Mouse (Mus musculus) gastrocnemius, adult 18-20 months (tissue): ENCODE measurements around the gene Srp68. TPM values are rescaled to one million over a fixed set of nuclear protein-coding genes. Genes with fewer than 3 reads are reported as not detected.

Experiments used
- DNase-seq: peaks from one replicate; pipeline ENCODE4 v3.0.0; 2021; ENCODE audit warnings: low spot score
- total RNA-seq, 2 experiments: library from RNA; stranded (reverse); gene quantifications; 2 replicates each; pipeline ENCODE4 v1.2.3; 2021

The Srp68 gene
- total RNA-seq, 2 experiments from 2014 or later: 82.5 to 88.8 TPM

GRCm38 (mm10) chr11:116209257-116209656, 64.8 kb downstream of the Srp68 start:
- DNase-seq: no peak

DNA sequence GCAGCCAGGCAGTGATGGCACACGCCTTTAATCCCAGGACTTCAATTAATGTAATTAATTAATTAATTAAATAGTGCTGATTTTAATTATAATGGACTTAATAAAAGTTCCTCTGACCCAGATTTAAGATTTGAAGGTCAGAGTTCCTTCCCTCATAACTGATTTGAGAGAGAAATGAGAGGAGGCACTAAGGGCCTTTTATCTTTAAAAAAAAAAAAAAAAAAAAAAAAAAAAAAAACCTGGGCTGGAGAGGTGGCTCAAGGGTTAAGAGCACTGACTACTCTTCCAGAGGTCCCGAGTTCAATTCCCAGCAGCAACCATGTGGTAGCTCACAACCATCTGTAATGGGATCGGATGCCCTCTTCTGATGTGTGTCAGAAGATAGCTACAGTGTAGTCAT, 65.4 kb downstream of the Srp68 start:
- DNase-seq: no peak

- no peak for DNase-seq
Observed at GRCm38 (mm10) chr11:116206678-116207077, 67.3 kb downstream of the Srp68 start.

DNA sequence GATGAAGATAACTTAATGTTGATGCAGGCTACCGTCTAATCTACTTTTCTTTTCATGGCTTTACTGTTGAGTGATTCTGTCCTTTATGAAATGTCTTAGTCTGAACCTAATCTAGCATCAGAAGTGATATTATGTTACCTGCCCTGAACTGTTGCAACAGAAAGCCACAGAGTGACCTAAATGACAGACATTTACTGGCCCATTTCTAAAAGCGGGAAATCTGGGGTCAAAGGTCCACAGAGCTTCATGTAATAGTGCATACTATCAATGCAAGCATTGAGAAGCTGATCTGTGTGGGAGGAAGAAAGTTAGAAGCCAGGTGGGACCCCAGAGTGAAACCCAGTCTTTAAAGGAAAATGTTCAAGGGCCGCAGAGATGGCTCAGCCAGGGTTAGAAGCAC, 70.9 kb downstream of the Srp68 start:
- no peak for DNase-seq

DNA sequence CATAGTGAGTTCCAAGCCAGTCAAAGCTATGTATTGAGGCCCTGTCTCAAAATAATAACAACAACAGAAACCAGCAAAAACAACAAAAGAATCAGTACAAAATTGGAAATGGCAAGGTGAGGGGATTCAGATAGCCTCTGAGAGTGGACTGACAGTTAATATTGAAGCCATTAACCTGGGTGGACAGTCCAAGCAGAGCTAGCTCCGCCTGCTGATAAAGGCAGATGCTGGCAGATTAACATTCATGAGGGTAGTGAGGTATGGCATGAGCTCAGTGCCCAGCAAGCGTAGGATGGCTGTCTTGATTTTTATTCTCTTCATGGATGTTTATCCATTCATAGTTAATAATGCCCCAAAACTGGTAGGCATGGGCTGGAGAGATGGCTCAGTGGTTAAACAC, 72.9 kb downstream of the Srp68 start:
- DNase-seq: no peak

DNA sequence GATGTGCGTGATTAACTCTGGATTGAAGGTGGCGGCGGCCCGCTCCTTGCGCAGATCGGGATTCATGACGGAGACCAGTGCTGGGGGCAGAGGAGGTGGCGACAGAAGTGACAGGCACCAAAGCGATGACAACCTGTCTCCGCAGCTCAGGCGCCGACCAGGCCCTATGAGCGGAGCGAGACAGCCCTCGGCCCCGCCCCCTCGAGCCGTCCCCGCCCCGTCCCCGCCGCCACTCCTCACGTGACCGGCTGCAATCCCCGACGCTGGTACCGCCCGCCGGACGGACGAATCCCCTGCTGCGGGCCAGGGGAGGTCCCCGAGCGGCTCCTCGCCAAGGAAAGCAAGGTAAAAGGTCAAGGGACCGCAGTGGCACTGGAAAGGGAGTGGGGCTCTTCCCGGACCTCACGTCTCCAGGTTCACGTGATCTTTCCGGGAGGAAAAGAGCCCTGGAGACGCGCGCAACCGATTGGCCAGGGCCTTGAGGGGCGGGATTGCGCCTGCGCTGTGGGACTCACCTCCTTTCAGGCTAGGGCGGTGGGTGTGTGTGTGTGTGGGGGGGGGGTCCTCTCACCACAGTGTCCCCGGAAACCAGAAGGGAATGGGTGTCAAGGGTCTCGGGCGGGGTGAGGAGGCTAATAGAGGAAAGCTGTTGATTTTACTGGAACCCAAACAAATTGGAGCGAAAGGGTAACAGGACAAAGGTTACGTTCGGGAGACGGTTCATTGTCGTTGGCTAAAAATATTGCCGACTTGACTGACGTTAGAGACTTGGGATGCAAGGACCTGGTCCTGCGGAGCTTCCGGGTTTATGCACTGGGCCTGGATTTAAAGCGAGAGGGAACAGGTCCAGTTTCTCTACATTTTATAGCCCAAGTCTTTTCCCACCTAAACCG, 75.1 kb downstream of the Srp68 start, which contains the start of the genes Ten1 and Acox1:
Ten1 (plus strand) TSS at position 217 of the 893 bp plus-strand sequence.
Acox1 (minus strand) TSS at position 407 of the 893 bp plus-strand sequence.
- peak; percentile 98 for DNase-seq

- no peak for DNase-seq
Observed at GRCm38 (mm10) chr11:116198132-116198531, 75.9 kb downstream of the Srp68 start.

DNA sequence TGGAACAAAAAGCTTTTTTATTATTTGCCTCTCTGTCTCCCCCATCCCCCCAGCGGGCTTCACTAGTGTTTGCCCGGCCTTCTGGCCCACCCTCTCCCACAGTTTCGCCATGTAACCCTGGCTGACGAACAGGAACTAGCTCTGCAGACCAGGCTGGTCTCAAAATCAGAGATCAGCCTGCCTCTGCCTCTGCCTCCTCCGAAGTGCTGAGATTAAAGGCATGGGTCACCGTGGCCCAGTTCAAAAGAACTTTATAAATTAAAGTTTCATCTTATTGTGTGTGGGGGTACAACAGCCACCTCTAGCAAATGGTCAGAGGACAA, 76.5 kb downstream of the Srp68 start:
- DNase-seq: no peak

GRCm38 (mm10) chr11:116196866-116197583, 77.0 kb downstream of the Srp68 start:
- no peak for DNase-seq

- no peak for DNase-seq
Observed at GRCm38 (mm10) chr11:116196336-116196735, 77.7 kb downstream of the Srp68 start.

DNA sequence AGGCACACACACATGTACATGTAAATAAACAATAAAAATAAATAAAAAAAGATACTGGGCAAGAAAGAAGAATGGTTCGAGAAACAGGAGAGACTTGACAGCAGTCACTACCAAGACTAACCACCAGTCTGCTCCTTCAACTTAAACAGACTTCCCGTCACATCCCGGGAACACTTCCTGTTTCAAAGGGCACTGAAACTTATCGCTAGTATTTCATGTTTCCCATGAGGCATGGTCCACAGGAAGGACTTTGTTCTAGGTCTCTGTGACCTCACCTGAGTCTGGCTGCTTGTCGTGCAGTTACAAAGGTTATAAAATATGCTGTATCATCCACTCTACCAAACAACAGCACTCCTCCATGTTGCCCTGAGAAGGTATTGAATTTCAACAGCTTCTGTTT, 78.8 kb downstream of the Srp68 start:
- DNase-seq: no peak

Other genes with a start within 250 kb of the Srp68 start
- 10 to 100 TPM; 49.1 to 71.3 TPM for gene H3f3b, start 246.3 kb downstream of the Srp68 start, total RNA-seq
- gene Unk, start 243.9 kb downstream of the Srp68 start, total RNA-seq: 1 to 10 TPM; 5.1 to 7.5 TPM
- under 1 TPM; 0.23 to 0.88 TPM for gene Unc13d, start 196.3 kb downstream of the Srp68 start, total RNA-seq
- 10 to 100 TPM; 91.4 to 92.8 TPM for gene Wbp2, start 187.2 kb downstream of the Srp68 start, total RNA-seq
- gene Trim47, start 147.0 kb downstream of the Srp68 start, total RNA-seq: 1 to 10 TPM; 8.1 to 9.6 TPM
- 1 to 10 TPM; 4.2 to 4.6 TPM for gene Trim65, start 143.1 kb downstream of the Srp68 start, total RNA-seq
- 10 to 100 TPM; 48.4 to 52.9 TPM for gene Mrpl38, start 135.3 kb downstream of the Srp68 start, total RNA-seq
- 10 to 100 TPM in 1 of 2 experiments, 1 to 10 TPM in 1; 8.9 to 11.0 TPM for gene Fbf1, start 106.1 kb downstream of the Srp68 start, total RNA-seq
- gene Ten1, start 75.4 kb downstream of the Srp68 start, total RNA-seq: 10 to 100 TPM; 16.9 to 20.4 TPM
- gene Acox1, start 75.2 kb downstream of the Srp68 start, total RNA-seq: 100 to 1,000 TPM in 1 of 2 experiments, 10 to 100 TPM in 1; 99.6 to 109 TPM
- gene Evpl, start 36.1 kb downstream of the Srp68 start, total RNA-seq: under 1 TPM; 0.02 to 0.07 TPM
- gene Galr2, start 6.7 kb upstream of the Srp68 start, total RNA-seq: under 1 TPM in 1 of 2 experiments, not detected in 1; 0.19 TPM
- gene Exoc7, start 33.0 kb upstream of the Srp68 start, total RNA-seq: 10 to 100 TPM; 69.0 to 86.7 TPM
- under 1 TPM in 1 of 2 experiments, not detected in 1; 0.14 TPM for gene Foxj1, start 61.2 kb upstream of the Srp68 start, total RNA-seq
- 10 to 100 TPM; 24.2 to 27.5 TPM for gene Rnf157, start 138.8 kb upstream of the Srp68 start, total RNA-seq
- gene Ubald2, start 159.9 kb upstream of the Srp68 start, total RNA-seq: 10 to 100 TPM; 32.1 to 45.8 TPM
- not detected for gene Qrich2, start 192.0 kb upstream of the Srp68 start, total RNA-seq
- 10 to 100 TPM; 12.3 to 12.5 TPM for gene Prpsap1, start 220.0 kb upstream of the Srp68 start, total RNA-seq